Mouse (Mus musculus): Measurements from ENCODE around the gene Cox8b. TPM values are rescaled to one million over a fixed set of nuclear protein-coding genes. Genes with fewer than 3 reads are reported as not detected.
A peak's percentile ranks its signal among the peaks of the same experiment; 100 is the strongest.

Cox8b gene
- polyA plus RNA-seq, 1 experiment from 2014 or later: 0.53 TPM

DNA sequence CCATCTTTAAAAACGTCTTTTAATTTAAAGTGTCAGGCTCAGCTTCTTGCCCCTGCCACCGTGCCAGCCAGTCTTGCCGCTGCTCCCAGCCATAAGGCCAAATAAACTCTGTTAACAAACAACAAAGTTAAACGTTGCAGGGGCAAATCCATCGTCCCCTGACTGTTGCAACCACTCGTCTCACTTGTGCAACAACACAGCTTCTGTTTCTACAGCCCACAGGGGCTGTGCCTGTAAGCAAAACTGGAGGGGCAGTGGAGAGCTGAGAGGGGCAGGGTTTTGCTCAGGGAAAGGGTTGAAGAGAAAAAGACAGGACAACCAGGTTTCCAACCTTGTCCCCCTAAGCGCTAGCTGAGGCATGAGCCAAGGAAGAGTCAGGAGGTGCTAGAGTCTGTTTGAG lies 7.9 kb upstream of the Cox8b start:
- no peaks in the 10 kb centered on the region for H3K4me1 ChIP-seq (replicated peaks; ENCODE audit: control insufficient read depth, insufficient read depth, low read length)
- no peaks in the 10 kb centered on the region for H3K9me3 ChIP-seq (ENCODE audit: control insufficient read depth)
- 44% methylated on average over 7 of the region's 7 CpGs for WGBS
- no peak for TF ChIP-seq CTCF (IDR thresholded peaks at IDR 0.05; ENCODE audit: low read depth)
- ATAC-seq: no peak
- no peak overlapping the region for H3K27ac ChIP-seq (ENCODE audit: low read depth, low read length)
- H3K27me3 ChIP-seq (replicated peaks; ENCODE audit: control insufficient read depth, insufficient read depth, low read length): no peaks in the 10 kb centered on the region
- H3K4me2 ChIP-seq (replicated peaks; ENCODE audit: low read depth): peak overlapping the region; percentile 66; the same call in 1 of the 2 replicates
- H3K36me3 ChIP-seq (ENCODE audit: control insufficient read depth, insufficient read depth): no peaks in the 10 kb centered on the region
- H3K4me3 ChIP-seq (ENCODE audit: low read depth, low read length): no peak overlapping the region
- H3K9ac ChIP-seq (ENCODE audit: low read depth, low read length): no peak overlapping the region

DNA sequence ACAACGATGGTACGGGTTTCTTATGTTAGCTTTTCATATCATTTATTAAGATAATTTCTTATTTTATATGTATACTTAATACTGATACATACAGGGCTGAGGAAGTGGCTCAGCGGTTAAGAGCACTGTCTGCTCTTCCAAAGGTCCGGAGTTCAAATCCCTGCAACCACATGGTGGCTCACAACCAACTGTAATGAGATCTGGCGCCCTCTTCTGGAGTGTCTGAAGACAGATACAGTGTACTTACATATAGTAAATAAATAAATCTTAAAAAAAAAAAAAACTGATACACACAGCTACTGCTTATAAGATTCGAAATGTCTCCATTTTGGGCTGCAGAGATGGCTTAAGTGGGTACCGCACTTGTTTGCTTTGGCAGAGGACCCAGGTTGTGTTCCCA lies 7.5 kb upstream of the Cox8b start:
- 0 out of 2 replicates have a peak, but pooled peaks have one; percentile 42 for TF ChIP-seq CTCF (IDR thresholded peaks at IDR 0.05; ENCODE audit: low read depth)
- Histone ChIP-seq H3K27ac (ENCODE audit: low read depth, low read length) (no peak overlapping the region), H3K36me3 (ENCODE audit: control insufficient read depth, insufficient read depth) (no peaks in the 10 kb centered on the region), H3K4me3 (ENCODE audit: low read depth, low read length) (no peak overlapping the region), H3K4me2 (replicated peaks; ENCODE audit: low read depth) (no peak overlapping the region), H3K9ac (ENCODE audit: low read depth, low read length) (no peak overlapping the region), H3K9me3 (ENCODE audit: control insufficient read depth) (no peaks in the 10 kb centered on the region), H3K4me1 (replicated peaks; ENCODE audit: control insufficient read depth, insufficient read depth, low read length) (no peaks in the 10 kb centered on the region), H3K27me3 (replicated peaks; ENCODE audit: control insufficient read depth, insufficient read depth, low read length) (no peaks in the 10 kb centered on the region)
- ATAC-seq: no peak
- 85% methylated on average over 7 of the region's 7 CpGs for WGBS

DNA sequence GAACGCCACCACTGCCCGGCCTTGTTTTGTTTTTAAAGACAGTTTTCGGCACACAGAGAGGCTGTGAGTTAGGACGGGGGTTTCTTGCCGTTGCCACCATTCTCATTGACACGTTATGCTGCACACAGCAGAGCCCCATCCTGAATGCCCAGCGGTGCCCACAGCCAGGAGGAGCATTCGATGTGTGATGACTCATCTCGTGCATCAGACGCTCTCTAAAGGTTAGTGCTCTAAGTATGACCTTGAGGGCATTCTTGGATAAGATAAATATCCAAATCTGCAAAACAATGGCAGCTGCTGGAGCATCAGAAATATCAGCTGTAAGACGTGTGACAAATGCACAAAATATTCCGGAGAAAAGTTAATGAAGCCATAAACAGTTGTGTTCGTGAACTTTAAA lies 6.9 kb upstream of the Cox8b start:
- ATAC-seq: no peak
- TF ChIP-seq CTCF (IDR thresholded peaks at IDR 0.05; ENCODE audit: low read depth): no peak
- H3K36me3 ChIP-seq (ENCODE audit: control insufficient read depth, insufficient read depth): no peaks in the 10 kb centered on the region
- H3K4me3 ChIP-seq (ENCODE audit: low read depth, low read length): no peak overlapping the region
- WGBS: 79% methylated on average over 13 of the region's 13 CpGs
- no peak overlapping the region for H3K9ac ChIP-seq (ENCODE audit: low read depth, low read length)
- no peak overlapping the region for H3K27ac ChIP-seq (ENCODE audit: low read depth, low read length)
- no peaks in the 10 kb centered on the region for H3K27me3 ChIP-seq (replicated peaks; ENCODE audit: control insufficient read depth, insufficient read depth, low read length)
- no peaks in the 10 kb centered on the region for H3K9me3 ChIP-seq (ENCODE audit: control insufficient read depth)
- no peaks in the 10 kb centered on the region for H3K4me1 ChIP-seq (replicated peaks; ENCODE audit: control insufficient read depth, insufficient read depth, low read length)
- H3K4me2 ChIP-seq (replicated peaks; ENCODE audit: low read depth): no peak overlapping the region

DNA sequence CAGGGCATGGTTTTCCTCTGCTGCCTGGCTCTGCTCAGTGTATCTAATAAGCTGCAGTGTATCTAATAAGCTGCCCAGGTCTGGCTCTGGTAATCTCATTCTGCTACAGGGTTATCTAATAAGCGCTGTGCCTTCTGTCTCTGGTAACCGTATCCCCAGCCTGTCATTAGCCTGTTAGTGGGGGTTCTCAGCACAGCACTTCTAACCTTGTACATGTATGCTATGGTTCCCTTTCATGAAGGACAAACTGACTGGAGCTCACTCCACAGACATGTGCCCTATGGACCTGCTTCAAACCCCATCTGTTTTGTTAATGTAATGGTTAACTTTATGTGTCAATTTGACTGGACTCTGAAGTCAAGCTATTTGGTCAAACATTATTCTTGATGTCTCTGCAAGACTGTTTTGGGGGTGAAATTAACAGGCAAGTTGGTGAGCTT lies 5.4 kb upstream of the Cox8b start:
- TF ChIP-seq CTCF (IDR thresholded peaks at IDR 0.05; ENCODE audit: low read depth): no peak
- ATAC-seq: no peak

DNA sequence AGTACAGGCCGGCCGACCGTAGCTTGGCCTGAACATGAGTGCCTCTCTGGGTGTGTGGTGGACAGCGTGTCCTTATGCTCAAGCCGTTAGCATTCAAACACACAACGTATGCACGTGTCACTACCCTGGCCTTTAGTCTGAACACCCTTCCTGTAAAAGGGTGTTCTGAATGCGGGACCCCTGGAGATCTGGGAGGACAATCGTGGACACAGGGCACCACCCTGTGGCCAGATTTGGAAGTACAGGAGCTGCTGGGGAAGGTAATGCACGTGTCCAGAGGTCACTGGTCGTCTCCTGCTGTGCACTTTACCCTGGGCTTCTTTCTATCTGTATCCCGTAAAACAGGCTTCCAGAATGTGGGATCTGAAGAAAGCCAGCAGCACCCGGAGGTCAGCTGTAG lies 3.0 kb upstream of the Cox8b start:
- no peak overlapping the region for H3K9ac ChIP-seq (ENCODE audit: low read depth, low read length)
- H3K4me1 ChIP-seq (replicated peaks; ENCODE audit: control insufficient read depth, insufficient read depth, low read length): no peaks in the 10 kb centered on the region
- no peak overlapping the region for H3K4me3 ChIP-seq (ENCODE audit: low read depth, low read length)
- H3K4me2 ChIP-seq (replicated peaks; ENCODE audit: low read depth): no peak overlapping the region
- H3K36me3 ChIP-seq (ENCODE audit: control insufficient read depth, insufficient read depth): peaks cover 11% of the 10 kb centered on the region
- H3K27ac ChIP-seq (ENCODE audit: low read depth, low read length): no peak overlapping the region
- no peaks in the 10 kb centered on the region for H3K9me3 ChIP-seq (ENCODE audit: control insufficient read depth)
- peak; percentile 95 for TF ChIP-seq CTCF (IDR thresholded peaks at IDR 0.05; ENCODE audit: low read depth)
- WGBS: 25% methylated on average over 13 of the region's 13 CpGs
- H3K27me3 ChIP-seq (replicated peaks; ENCODE audit: control insufficient read depth, insufficient read depth, low read length): no peaks in the 10 kb centered on the region
- ATAC-seq: peak; percentile 34; the same call in 1 of the 2 replicates

More for the DNA sequence above, 5.4 kb upstream of the Cox8b start:
- Histone ChIP-seq H3K4me2 (replicated peaks; ENCODE audit: low read depth) (no peak overlapping the region), H3K27me3 (replicated peaks; ENCODE audit: control insufficient read depth, insufficient read depth, low read length) (no peaks in the 10 kb centered on the region), H3K36me3 (ENCODE audit: control insufficient read depth, insufficient read depth) (no peaks in the 10 kb centered on the region), H3K9ac (ENCODE audit: low read depth, low read length) (no peak overlapping the region), H3K4me3 (ENCODE audit: low read depth, low read length) (no peak overlapping the region), H3K27ac (ENCODE audit: low read depth, low read length) (no peak overlapping the region), H3K9me3 (ENCODE audit: control insufficient read depth) (no peaks in the 10 kb centered on the region), H3K4me1 (replicated peaks; ENCODE audit: control insufficient read depth, insufficient read depth, low read length) (no peaks in the 10 kb centered on the region)
- 62% methylated on average over 2 of the region's 2 CpGs for WGBS

DNA sequence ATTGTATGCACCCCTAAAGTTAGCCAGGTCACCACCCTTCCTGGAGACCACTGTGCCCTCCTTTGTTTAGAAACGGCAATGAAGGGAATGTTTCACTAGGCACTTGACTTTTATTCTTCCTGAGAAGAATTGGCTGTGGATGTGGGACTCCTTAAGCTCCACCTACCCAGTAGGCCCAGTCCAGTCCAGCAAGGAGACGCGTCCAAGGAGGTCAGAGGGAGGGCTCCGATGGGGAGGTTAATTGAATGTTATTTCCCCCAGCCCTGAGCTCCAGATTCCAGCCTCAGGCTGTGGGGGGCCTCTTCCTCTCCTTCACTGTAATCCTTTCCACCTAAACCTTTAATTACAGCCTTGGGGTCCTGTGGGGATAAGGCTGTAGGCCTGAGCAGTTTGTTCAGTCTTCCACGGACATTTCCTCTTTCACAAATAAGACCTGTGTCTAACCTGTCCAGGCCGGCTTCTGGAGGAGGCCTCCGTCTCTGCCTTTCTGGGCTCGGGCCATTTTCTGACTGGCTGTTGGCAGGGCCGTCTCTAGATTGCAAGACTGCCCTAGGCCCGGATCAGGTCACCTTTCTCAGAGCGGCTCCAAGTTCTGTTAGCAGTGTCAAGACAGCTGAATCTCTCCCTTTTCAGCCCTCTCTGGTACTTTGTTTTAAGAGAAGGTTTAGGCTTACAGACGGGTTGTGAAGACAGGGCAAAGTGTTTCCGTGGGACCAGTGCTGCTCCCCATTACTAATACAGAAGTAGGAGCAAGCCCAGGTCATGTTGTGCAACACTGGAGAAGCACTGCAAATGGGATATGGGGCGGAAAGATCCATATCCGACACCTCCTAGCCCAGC lies 2.0 kb upstream of the Cox8b start:
- Histone ChIP-seq H3K4me1 (replicated peaks; ENCODE audit: control insufficient read depth, insufficient read depth, low read length) (no peaks in the 10 kb centered on the region), H3K27ac (ENCODE audit: low read depth, low read length) (no peak overlapping the region), H3K36me3 (ENCODE audit: control insufficient read depth, insufficient read depth) (peaks cover 20% of the 10 kb centered on the region), H3K4me3 (ENCODE audit: low read depth, low read length) (no peak overlapping the region), H3K4me2 (replicated peaks; ENCODE audit: low read depth) (no peak overlapping the region), H3K9me3 (ENCODE audit: control insufficient read depth) (no peaks in the 10 kb centered on the region), H3K27me3 (replicated peaks; ENCODE audit: control insufficient read depth, insufficient read depth, low read length) (no peaks in the 10 kb centered on the region), H3K9ac (ENCODE audit: low read depth, low read length) (no peak overlapping the region)
- WGBS: 85% methylated on average over 15 of the region's 15 CpGs
- TF ChIP-seq CTCF (IDR thresholded peaks at IDR 0.05; ENCODE audit: low read depth): no peak
- ATAC-seq: no peak

All from intestine, postnatal 0 days (tissue).